Mouse (Mus musculus) cerebellum, adult 2 months (tissue): ENCODE results near the gene Olfr1375. TPM values are rescaled to one million over a fixed set of nuclear protein-coding genes. Genes with fewer than 3 reads are reported as not detected.

Experiments
- DNase-seq, 2 experiments: peaks; one replicate each; pipeline ENCODE4 v3.0.0; 2021
- H3K27ac ChIP-seq: fragments of 200-500 bp; 2 replicates; pipeline ENCODE4 v1.5.1; 2012; ENCODE audit warnings: low read length, control low read depth, inconsistent platforms; ENCODE audit not compliant: insufficient read depth
- H3K27me3 ChIP-seq: fragments of 200-500 bp; 2 replicates; pipeline ENCODE4 v1.6.1; 2012; ENCODE audit warnings: inconsistent platforms, mild to moderate bottlenecking, low read length, moderate library complexity; ENCODE audit not compliant: control insufficient read depth, insufficient read depth
- H3K4me1 ChIP-seq: fragments of 200-500 bp; 2 replicates; pipeline ENCODE4 v1.6.1; 2011; ENCODE audit warnings: low read length; ENCODE audit not compliant: control insufficient read depth, insufficient read depth
- H3K4me3 ChIP-seq: fragments of 200-500 bp; replicated peaks from 2 replicates; pipeline ENCODE3; 2011; ENCODE audit warnings: mild to moderate bottlenecking, low read depth, low read length, control low read depth; ENCODE audit not compliant: insufficient read depth
- CTCF ChIP-seq: fragments of 200-500 bp; IDR thresholded peaks from 2 replicates; pipeline ENCODE4 v1.5.1; 2011; ENCODE audit warnings: low read depth, mild to moderate bottlenecking, control low read depth, low read length, moderate library complexity, borderline replicate concordance; ENCODE audit not compliant: insufficient read depth
- POLR2A ChIP-seq: fragments of 200-500 bp; IDR thresholded peaks from 2 replicates; pipeline ENCODE4 v1.6.1; 2011; ENCODE audit warnings: low read length, control low read depth, borderline replicate concordance; ENCODE audit not compliant: insufficient read depth
- WGBS: fragments of 180-500 bp; shearing (Covaris S2); methylation state at CpG from one replicate; pipeline ENCODE4 v1.1.7; 2018; 5-methylcytosine and 5-hydroxymethylcytosine counted together
- polyA plus RNA-seq: library from polyadenylated mRNA; depleted of rRNA; stranded (reverse); fragments of >200 nt; gene quantifications from 2 replicates; pipeline ENCODE4 v1.2.3, GENCODE M21; 2012; rRNA removed

The Olfr1375 gene
- polyA plus RNA-seq, 1 experiment = not detected

GRCm38 (mm10) chr11:51063841-51064240, 15.9 kb downstream of the Olfr1375 start:
- H3K4me3 ChIP-seq = no peak overlapping the region
- H3K4me1 ChIP-seq = peaks cover 6% of the 10 kb centered on the region
- 93% methylated on average over 8 of the region's 8 CpGs for WGBS
- TF ChIP-seq POLR2A (no peak), CTCF (no peak)
- H3K27me3 ChIP-seq = no peaks in the 10 kb centered on the region
- DNase-seq = no peak
- H3K27ac ChIP-seq = no peak overlapping the region

DNA sequence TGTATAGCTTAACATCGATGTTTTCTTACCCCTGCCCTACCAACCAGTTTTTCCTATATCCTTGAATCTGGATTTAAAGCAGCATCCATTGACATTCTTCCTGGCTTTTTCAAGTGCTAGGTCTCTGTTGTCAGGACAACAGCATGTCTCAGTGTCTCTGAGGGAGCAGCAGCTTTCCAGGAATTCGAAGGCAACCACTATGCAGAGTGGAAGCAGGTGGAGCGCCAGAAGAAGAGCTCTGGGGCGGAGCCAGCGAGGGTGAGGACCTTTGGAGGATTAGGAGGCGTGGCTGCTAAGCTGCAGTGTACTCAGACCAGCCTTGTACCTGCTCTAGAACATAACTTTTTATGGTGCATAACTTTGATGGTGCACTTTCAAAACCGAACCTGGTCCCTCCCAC, 36.6 kb downstream of the Olfr1375 start:
- no peak for DNase-seq
- TF ChIP-seq CTCF = no peak
- no peak for TF ChIP-seq POLR2A
- Histone ChIP-seq H3K4me1 (0 out of 2 replicates have a peak, but pooled peaks cover 6% of the 10 kb centered on the region), H3K27ac (no peak overlapping the region), H3K27me3 (no peaks in the 10 kb centered on the region), H3K4me3 (no peak overlapping the region)
- WGBS = 36% methylated on average over 7 of the region's 7 CpGs

- DNase-seq = no peak
- TF ChIP-seq POLR2A (no peak), CTCF (no peak)
- Histone ChIP-seq H3K27ac (no peak overlapping the region), H3K4me3 (no peak overlapping the region), H3K27me3 (no peaks in the 10 kb centered on the region), H3K4me1 (0 out of 2 replicates have a peak, but pooled peaks cover 6% of the 10 kb centered on the region)
- WGBS = 26% methylated on average over 13 of the region's 13 CpGs
These were observed 37.4 kb downstream of the Olfr1375 start for GRCm38 (mm10) chr11:51085269-51085668.

Other genes starting within 250 kb of the Olfr1375 start
- 18.1 and 18.5 TPM in 2 replicates for gene Zfp354c, start 220.4 kb upstream of the Olfr1375 start, polyA plus RNA-seq
- gene Zfp879, start 206.6 kb upstream of the Olfr1375 start, polyA plus RNA-seq = 1.5 and 1.7 TPM in 2 replicates
- gene Grm6, start 197.4 kb upstream of the Olfr1375 start, polyA plus RNA-seq = not detected in 2 replicates
- 7.1 TPM in 2 replicates for gene Zfp454, start 160.5 kb upstream of the Olfr1375 start, polyA plus RNA-seq
- gene Zfp2, start 131.9 kb upstream of the Olfr1375 start, polyA plus RNA-seq = 18.8 and 19.2 TPM in 2 replicates
- 3.5 and 3.6 TPM in 2 replicates for gene Zfp354b, start 116.5 kb upstream of the Olfr1375 start, polyA plus RNA-seq
- not detected in 2 replicates for gene 4933414I15Rik, start 104.3 kb upstream of the Olfr1375 start, polyA plus RNA-seq
- gene Prop1, start 94.3 kb upstream of the Olfr1375 start, polyA plus RNA-seq = not detected in 2 replicates
- gene Olfr1378, start 81.6 kb upstream of the Olfr1375 start, polyA plus RNA-seq = not detected in 2 replicates
- not detected in 2 replicates for gene Olfr1377, start 66.1 kb upstream of the Olfr1375 start, polyA plus RNA-seq
- gene Olfr51, start 44.5 kb upstream of the Olfr1375 start, polyA plus RNA-seq = not detected in 2 replicates
- gene Olfr54, start 33.9 kb upstream of the Olfr1375 start, polyA plus RNA-seq = not detected in 2 replicates
- gene Zfp354a, start 11.1 kb downstream of the Olfr1375 start, polyA plus RNA-seq = 10.6 and 11.1 TPM in 2 replicates
- gene Gm12569, start 172.4 kb downstream of the Olfr1375 start, polyA plus RNA-seq = not detected in 2 replicates
- gene Clk4, start 213.6 kb downstream of the Olfr1375 start, polyA plus RNA-seq = 196 and 201 TPM in 2 replicates
- 0.25 TPM in 1 of 2 replicates, not detected in the other for gene BC049762, start 214.9 kb downstream of the Olfr1375 start, polyA plus RNA-seq
- gene Col23a1, start 241.8 kb downstream of the Olfr1375 start, polyA plus RNA-seq = 5.3 and 6.6 TPM in 2 replicates